Mouse (Mus musculus) kidney, adult 2 months (tissue): ENCODE measurements around the gene Pi4ka.

Experiments
- CTCF ChIP-seq: fragments of 200-500 bp; conservative IDR thresholded peaks from 2 replicates; pipeline ENCODE4 v1.5.1; 2011; ENCODE audit warnings: low read depth, mild to moderate bottlenecking, control low read depth, low read length, moderate library complexity, mixed read lengths; ENCODE audit not compliant: insufficient read depth, insufficient read length
- POLR2A ChIP-seq: fragments of 200-500 bp; IDR thresholded peaks from one replicate; pipeline ENCODE4 v1.6.1; 2011; ENCODE audit warnings: low read depth, low read length, control low read depth

- TF ChIP-seq POLR2A (no peak), CTCF (no peak)
Observed at GRCm38 (mm10) chr16:17331855-17332254, 74.3 kb downstream of the Pi4ka start.
